Mouse (Mus musculus): ENCODE measurements around the gene Golga4.

GRCm38 (mm10) chr9:118620807-118621206 lies 114.7 kb downstream of the Golga4 start:
- TF ChIP-seq CTCF (conservative IDR thresholded peaks at IDR 0.05; ENCODE audit: insufficient read depth, insufficient read length, low read depth, low read length), result no peak
- TF ChIP-seq POLR2A (IDR thresholded peaks at IDR 0.05; ENCODE audit: low read depth, low read length), result no peak

Data from kidney, adult 2 months (tissue).